Mouse (Mus musculus): ENCODE measurements around the gene Celsr3. TPM values are rescaled to one million over a fixed set of nuclear protein-coding genes. Genes with fewer than 3 reads are reported as not detected.

The Celsr3 gene
- total and polyA plus RNA-seq, 3 experiments: 0.11 TPM; not detected in 2

DNA sequence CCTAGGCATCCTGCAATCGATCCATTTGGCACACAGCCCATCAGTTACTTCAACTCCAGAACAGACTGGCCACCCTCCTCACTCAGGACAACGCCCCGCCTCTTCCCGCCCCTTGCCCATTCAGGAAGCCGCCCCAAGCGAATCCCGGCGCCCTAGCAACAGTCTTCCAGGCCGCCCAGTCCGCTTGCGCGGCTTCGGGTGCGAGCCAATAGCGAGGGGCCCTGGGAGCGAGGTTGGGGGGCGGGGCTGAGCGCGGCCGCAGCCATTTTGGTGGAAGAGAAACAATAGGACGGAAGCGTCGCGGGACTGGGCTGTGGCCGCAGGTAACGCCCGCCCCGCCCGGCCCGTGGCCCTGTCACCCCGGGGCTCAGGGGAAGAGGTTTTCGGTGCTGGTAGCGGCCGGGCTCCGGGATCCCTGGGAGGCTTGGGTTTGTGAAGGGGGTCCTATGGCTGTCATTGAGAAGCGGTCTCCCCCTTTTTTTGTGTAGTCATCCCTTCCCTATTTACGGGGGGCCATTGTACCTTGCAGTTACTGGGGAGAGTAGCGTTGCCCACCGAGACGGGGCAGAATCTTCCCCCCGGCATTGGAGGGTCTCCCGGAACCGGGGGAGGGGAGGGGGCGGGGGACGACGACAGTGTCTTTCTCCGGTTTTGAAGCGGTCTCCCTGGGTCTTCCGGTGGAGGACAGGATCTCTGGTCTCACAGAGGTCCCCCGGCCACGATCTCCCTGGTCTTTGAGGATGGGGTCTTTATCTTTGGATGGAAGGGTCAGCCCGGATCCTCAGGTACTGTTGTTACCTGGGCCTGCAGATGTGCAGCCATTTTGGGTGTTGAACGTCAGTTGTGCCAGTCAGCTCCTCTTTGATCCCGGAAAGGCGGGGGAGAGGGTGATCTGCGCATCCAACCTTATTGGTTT is 42.3 kb upstream of the Celsr3 start, which contains the start of gene Ip6k2:
Ip6k2 (plus strand) TSS at position 249 of the 916 bp plus-strand sequence.
- H3K4me3 ChIP-seq (ENCODE audit: low read depth, low read length): peak within 1 kb of the TSS; percentile 80
- ATAC-seq (ENCODE audit: extremely low read depth, insufficient number of reproducible peaks, low FRiP score, poor library complexity, severe bottlenecking) (peak; percentile 99), DNase-seq (ENCODE audit: low spot score) (peak; percentile 97)
- no peaks in the 10 kb centered on the region for H3K9me3 ChIP-seq (replicated peaks)
- H3K4me1 ChIP-seq (ENCODE audit: insufficient read depth, low read depth, low read length): peaks cover 48% of the 10 kb centered on the region
- no peak for TF ChIP-seq GATA1 (IDR thresholded peaks at IDR 0.05; ENCODE audit: borderline replicate concordance, low read length)
- TF ChIP-seq TAL1 (conservative IDR thresholded peaks at IDR 0.05; ENCODE audit: low read depth, low read length): no peak
- peaks cover 3% of the 10 kb centered on the region for H3K27me3 ChIP-seq (ENCODE audit: insufficient read depth, low read length)
- peaks cover 32% of the 10 kb centered on the region for H3K36me3 ChIP-seq (replicated peaks)

- H3K9me3 ChIP-seq (replicated peaks): no peaks in the 10 kb centered on the region
- H3K27me3 ChIP-seq (ENCODE audit: insufficient read depth, low read length): no peaks in the 10 kb centered on the region
- no peak for DNase-seq (ENCODE audit: low spot score)
- ATAC-seq (ENCODE audit: extremely low read depth, insufficient number of reproducible peaks, low FRiP score, poor library complexity, severe bottlenecking): no peak
- H3K36me3 ChIP-seq (replicated peaks): peaks cover 44% of the 10 kb centered on the region
- peaks cover 50% of the 10 kb centered on the region for H3K4me1 ChIP-seq (ENCODE audit: insufficient read depth, low read depth, low read length)
- TF ChIP-seq CTCF (IDR thresholded peaks at IDR 0.05; ENCODE audit: low read depth, low read length) (no peak), GATA1 (IDR thresholded peaks at IDR 0.05; ENCODE audit: borderline replicate concordance, low read length) (no peak), POLR2AphosphoS5 (IDR thresholded peaks at IDR 0.05; ENCODE audit: insufficient replicate concordance, low read depth, low read length) (no peak), TAL1 (conservative IDR thresholded peaks at IDR 0.05; ENCODE audit: low read depth, low read length) (no peak), GATA2 (IDR thresholded peaks at IDR 0.05; ENCODE audit: borderline replicate concordance, low read depth, low read length) (no peak)
- H3K4me3 ChIP-seq (ENCODE audit: low read depth, low read length): no peak overlapping the region
Observed at GRCm38 (mm10) chr9:108785416-108785815, 40.7 kb upstream of the Celsr3 start.

- no peak overlapping the region for H3K4me3 ChIP-seq (ENCODE audit: low read depth, low read length)
- peaks cover 54% of the 10 kb centered on the region for H3K4me1 ChIP-seq (ENCODE audit: insufficient read depth, low read depth, low read length)
- H3K27me3 ChIP-seq (ENCODE audit: insufficient read depth, low read length): no peaks in the 10 kb centered on the region
- ATAC-seq (ENCODE audit: extremely low read depth, insufficient number of reproducible peaks, low FRiP score, poor library complexity, severe bottlenecking): no peak
- H3K36me3 ChIP-seq (replicated peaks): peaks cover 54% of the 10 kb centered on the region
- no peaks in the 10 kb centered on the region for H3K9me3 ChIP-seq (replicated peaks)
- no peak for TF ChIP-seq CTCF (IDR thresholded peaks at IDR 0.05; ENCODE audit: low read depth, low read length)
- no peak for TF ChIP-seq GATA2 (IDR thresholded peaks at IDR 0.05; ENCODE audit: borderline replicate concordance, low read depth, low read length)
- no peak for TF ChIP-seq TAL1 (conservative IDR thresholded peaks at IDR 0.05; ENCODE audit: low read depth, low read length)
- TF ChIP-seq POLR2AphosphoS5 (IDR thresholded peaks at IDR 0.05; ENCODE audit: insufficient replicate concordance, low read depth, low read length): no peak
- TF ChIP-seq GATA1 (IDR thresholded peaks at IDR 0.05; ENCODE audit: borderline replicate concordance, low read length): no peak
- no peak for DNase-seq (ENCODE audit: low spot score)
Observed at GRCm38 (mm10) chr9:108786494-108786893, 39.6 kb upstream of the Celsr3 start.

DNA sequence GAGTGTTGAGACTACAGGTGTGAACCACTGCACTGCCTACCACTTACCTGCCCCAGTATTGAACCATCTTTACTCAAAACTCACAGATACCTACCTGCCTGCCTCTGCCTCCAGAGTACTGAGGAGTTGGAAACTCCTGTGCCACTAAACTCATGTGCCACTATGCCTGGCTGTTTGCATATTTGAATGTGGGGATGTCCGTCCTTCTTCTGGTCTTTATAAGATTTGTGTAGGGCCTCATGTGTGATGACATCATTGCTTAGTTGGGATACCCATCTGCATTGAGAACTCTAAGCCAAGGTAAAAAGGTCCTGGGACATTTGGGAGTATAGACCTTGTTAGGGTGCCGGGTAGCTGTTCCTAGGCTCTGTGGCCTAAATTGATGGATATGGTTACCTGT is 39.0 kb upstream of the Celsr3 start:
- Histone ChIP-seq H3K4me1 (ENCODE audit: insufficient read depth, low read depth, low read length) (peaks cover 56% of the 10 kb centered on the region), H3K36me3 (replicated peaks) (peaks cover 57% of the 10 kb centered on the region), H3K4me3 (ENCODE audit: low read depth, low read length) (no peak overlapping the region), H3K9me3 (replicated peaks) (no peaks in the 10 kb centered on the region), H3K27me3 (ENCODE audit: insufficient read depth, low read length) (no peaks in the 10 kb centered on the region)
- DNase-seq (ENCODE audit: low spot score) (no peak), ATAC-seq (ENCODE audit: extremely low read depth, insufficient number of reproducible peaks, low FRiP score, poor library complexity, severe bottlenecking) (no peak)
- TF ChIP-seq GATA2 (IDR thresholded peaks at IDR 0.05; ENCODE audit: borderline replicate concordance, low read depth, low read length): no peak
- TF ChIP-seq TAL1 (conservative IDR thresholded peaks at IDR 0.05; ENCODE audit: low read depth, low read length): no peak
- TF ChIP-seq CTCF (IDR thresholded peaks at IDR 0.05; ENCODE audit: low read depth, low read length): no peak
- TF ChIP-seq GATA1 (IDR thresholded peaks at IDR 0.05; ENCODE audit: borderline replicate concordance, low read length): no peak
- no peak for TF ChIP-seq POLR2AphosphoS5 (IDR thresholded peaks at IDR 0.05; ENCODE audit: insufficient replicate concordance, low read depth, low read length)

DNA sequence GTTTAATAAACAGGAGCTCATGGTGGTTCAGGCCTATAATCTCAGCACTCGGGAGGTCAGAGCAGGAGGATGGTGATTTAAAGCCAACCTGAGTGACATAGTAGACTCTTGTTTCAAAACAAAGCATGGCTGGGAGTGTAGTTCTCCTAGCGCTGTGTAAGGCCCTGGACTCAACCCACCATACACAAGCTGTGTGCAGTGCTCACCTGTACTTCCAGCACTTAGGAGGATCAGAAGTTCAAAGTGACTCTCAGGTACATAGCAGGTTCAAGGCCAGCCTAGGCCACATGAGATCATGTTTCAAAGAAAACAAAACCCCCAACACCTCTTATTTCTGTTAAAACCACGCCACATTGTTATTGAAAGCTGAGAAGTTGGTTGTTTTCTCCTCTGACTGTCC is 37.4 kb upstream of the Celsr3 start:
- TF ChIP-seq CTCF (IDR thresholded peaks at IDR 0.05; ENCODE audit: low read depth, low read length) (no peak), GATA1 (IDR thresholded peaks at IDR 0.05; ENCODE audit: borderline replicate concordance, low read length) (no peak), GATA2 (IDR thresholded peaks at IDR 0.05; ENCODE audit: borderline replicate concordance, low read depth, low read length) (no peak), TAL1 (conservative IDR thresholded peaks at IDR 0.05; ENCODE audit: low read depth, low read length) (no peak), POLR2AphosphoS5 (IDR thresholded peaks at IDR 0.05; ENCODE audit: insufficient replicate concordance, low read depth, low read length) (no peak)
- Histone ChIP-seq H3K4me3 (ENCODE audit: low read depth, low read length) (no peak overlapping the region), H3K4me1 (ENCODE audit: insufficient read depth, low read depth, low read length) (peaks cover 62% of the 10 kb centered on the region), H3K36me3 (replicated peaks) (peaks cover 60% of the 10 kb centered on the region), H3K9me3 (replicated peaks) (no peaks in the 10 kb centered on the region), H3K27me3 (ENCODE audit: insufficient read depth, low read length) (no peaks in the 10 kb centered on the region)
- ATAC-seq (ENCODE audit: extremely low read depth, insufficient number of reproducible peaks, low FRiP score, poor library complexity, severe bottlenecking) (no peak), DNase-seq (ENCODE audit: low spot score) (no peak)

DNA sequence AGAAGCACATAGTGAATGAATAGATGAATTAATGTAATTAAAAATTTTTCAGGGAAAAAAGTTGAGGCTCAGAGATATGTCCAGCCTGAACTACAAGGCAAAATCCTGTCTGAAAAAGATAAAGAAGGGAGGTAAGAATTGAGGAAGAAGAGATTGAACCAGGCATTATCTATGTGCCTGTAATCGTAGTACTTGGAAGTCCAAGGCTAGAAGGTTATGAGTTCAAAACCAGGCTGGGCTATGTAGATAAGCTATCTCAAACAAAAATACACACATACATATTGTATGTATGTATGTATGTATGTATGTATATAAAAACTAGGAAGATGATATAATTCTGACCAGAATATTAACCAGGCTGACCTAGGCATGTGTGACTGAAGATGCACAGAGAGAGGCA is 33.8 kb upstream of the Celsr3 start:
- TF ChIP-seq CTCF (IDR thresholded peaks at IDR 0.05; ENCODE audit: low read depth, low read length) (no peak), TAL1 (conservative IDR thresholded peaks at IDR 0.05; ENCODE audit: low read depth, low read length) (peak; percentile 70)
- H3K9me3 ChIP-seq (replicated peaks): no peaks in the 10 kb centered on the region
- peaks cover 78% of the 10 kb centered on the region for H3K4me1 ChIP-seq (ENCODE audit: insufficient read depth, low read depth, low read length)
- no peaks in the 10 kb centered on the region for H3K27me3 ChIP-seq (ENCODE audit: insufficient read depth, low read length)
- DNase-seq (ENCODE audit: low spot score): no peak
- peaks cover 65% of the 10 kb centered on the region for H3K36me3 ChIP-seq (replicated peaks)
- no peak for ATAC-seq (ENCODE audit: extremely low read depth, insufficient number of reproducible peaks, low FRiP score, poor library complexity, severe bottlenecking)
- no peak overlapping the region for H3K4me3 ChIP-seq (ENCODE audit: low read depth, low read length)
